Mouse (Mus musculus): ENCODE measurements around the gene Gm10190.
"Not testable (repeated sequence)": the region's sequence is repeated elsewhere in the genome, so short reads cannot be mapped to it uniquely, and the experiment has no call there.

Gene Gm10190

DNA sequence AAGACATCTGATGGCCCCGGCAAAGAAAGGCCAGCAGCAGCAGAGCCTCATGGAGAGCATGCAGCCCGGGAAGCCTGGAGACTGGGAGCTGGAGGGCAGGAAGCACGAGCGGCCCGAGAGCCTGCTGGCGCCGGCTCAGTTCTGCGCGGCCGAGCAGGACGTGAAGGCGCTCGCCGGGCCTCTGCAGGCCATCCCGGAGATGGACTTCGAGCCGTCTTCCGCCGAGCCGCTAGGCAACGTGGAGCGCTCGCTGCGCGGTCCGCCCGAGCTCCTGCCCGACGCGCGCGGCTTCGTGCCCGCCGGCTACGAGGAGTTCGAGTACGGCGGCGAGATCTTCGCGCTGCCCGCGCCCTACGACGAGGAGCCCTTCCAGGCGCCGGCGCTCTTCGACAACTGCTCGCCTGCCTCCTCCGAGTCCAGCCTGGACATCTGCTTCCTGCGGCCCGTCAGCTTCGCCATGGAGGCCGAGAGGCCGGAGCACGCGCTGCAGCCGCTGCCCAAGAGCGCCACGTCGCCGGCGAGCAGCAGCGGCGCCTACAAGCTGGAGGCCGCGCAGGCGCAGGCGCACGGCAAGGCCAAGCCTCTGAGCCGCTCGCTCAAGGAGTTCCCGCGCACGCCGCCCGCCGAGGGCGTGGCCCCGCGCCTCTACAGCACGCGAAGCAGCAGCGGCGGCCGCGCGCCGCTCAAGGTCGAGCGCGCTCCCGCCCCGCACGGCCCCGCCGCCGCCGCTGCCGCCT lies at the start of gene Gm10190:
Gene Gm10190 (minus strand): TSS at position 553 of the 737 bp plus-strand sequence.
- DNase-seq (ENCODE audit: low spot score): peak; percentile 88

DNA sequence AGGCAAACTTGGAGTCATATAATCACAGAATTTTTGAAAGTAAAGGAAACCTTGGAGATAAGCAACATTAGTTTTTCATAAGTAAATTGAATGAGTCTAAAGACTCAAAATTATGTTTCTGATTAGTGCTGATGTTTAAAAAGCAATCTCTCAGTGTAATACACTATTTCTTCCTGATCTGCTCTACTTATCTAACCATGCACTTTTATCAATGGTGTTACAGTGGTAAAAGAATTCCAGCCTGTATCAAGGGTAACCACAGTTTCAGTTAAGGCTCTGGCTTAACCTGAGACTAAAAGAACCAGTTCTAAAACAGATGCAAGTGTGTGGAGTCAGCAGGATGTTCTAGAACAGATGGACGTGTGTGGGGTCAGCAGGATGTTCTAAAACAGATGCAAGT lies 47.7 kb upstream of the Gm10190 start:
- DNase-seq (ENCODE audit: low spot score): no peak

DNA sequence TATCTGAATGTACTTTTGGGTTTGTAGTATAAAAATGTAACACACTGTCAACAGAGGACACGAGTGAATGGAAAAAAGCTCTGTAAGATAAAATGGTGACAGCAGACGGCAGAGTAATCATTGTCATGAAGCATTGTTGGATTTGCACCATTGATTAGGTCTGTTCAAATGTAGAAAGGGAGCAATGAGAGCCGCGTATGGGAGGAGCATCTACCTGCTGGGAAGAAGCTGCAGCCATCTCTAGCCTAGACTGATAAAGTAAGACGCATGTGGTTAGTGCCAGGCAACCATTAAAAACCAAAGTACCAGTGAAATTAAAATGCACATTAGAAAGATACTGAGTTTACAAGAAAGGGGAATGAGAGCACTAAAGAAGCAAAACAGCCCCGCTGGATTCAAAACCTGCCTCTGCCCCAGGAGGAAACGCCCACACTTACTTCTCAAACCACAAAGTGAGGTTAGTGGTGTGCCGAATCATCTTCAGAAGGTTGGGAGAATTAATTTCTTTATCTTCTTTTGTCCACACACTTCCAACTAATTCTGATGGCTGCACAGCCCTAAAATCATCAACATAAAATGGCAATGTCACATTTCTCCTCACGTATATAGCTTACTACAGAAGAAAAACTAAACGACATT lies 45.4 kb upstream of the Gm10190 start:
- no peak for DNase-seq (ENCODE audit: low spot score)

DNA sequence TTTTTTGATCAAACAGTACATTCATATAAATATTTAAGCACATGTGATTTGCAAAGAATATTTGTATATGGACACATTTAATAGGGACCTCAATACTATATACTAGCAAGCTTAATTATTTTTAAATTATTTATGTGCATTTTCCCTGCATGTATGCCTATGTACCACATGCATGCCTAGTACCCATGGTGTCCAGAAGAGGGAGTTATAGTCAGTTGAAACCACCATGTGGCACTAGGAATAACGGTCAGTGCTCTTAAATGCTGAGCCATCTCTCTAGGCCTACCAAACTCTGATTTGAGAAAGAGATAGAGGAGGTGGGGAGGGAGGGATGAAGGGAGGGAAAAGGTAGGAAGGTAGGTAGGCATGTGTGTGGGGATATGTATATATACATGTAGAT lies 37.8 kb upstream of the Gm10190 start:
- DNase-seq (ENCODE audit: low spot score): no peak

DNA sequence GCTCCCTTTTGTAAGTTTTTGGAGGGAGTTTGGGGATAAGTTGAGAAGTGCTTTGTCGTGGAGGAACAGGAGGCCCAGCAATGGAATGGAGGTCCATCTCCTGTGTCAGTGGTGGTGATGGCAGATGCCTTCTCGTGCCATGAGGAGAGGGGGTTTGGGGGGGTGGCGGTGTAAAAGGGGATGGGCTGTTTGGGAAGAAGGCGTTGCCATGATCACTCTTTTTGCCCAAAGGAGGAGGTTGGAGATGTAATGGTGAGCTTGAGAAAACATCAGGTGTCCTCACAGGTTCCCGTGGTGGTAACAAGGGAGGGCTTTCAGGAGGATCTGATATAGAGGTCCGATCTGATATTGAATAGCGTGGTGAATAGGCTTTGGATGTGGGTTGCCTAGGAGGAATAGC lies 24.9 kb upstream of the Gm10190 start:
- DNase-seq (ENCODE audit: low spot score): no peak

DNA sequence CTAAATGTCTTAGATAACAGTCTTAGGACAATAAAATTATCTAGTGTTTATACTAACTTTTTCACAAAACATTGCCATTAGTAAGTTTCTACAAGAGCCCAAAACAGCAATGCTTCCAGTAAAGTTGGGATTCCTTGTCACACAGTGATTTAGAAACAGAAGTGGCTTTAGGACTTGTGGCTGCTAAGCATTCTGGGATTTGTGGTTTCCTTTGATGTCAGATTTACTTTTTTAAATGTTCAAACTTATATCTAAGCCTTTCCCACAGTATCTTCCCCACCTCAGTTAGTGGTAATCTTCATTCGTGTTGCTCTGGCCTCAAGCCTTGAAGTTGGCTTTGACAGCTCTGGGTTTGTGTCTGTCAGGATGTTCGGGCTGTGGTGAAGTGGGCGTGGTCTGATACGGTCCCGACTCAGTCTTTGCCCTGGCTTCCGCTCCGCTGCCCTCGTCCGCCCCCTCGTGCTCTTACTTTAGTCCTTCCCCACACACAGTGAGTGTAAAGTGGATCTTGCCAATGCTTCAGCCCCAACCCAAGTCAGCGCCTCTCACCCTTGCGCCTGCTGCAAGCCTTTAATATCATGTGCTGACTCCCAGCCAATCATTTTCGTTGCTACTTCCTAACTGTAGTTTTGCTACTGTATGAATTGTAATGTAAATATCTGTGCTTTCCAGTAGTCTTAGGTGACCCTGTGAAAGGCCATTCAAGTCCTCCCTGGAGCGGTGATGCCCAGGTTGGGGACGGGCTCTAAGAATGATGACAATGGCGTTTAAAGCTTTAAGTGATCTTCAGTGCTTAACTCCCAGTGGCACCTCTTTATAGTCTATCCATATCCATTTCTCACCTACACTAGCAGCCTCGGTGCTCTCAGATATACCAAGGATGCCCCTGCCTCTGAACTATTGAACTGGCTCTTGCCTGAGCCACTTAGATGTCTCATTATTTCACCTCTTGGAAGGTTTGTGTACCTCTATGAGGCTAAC lies 18.4 kb upstream of the Gm10190 start:
- DNase-seq (ENCODE audit: low spot score): peak; percentile 60

DNA sequence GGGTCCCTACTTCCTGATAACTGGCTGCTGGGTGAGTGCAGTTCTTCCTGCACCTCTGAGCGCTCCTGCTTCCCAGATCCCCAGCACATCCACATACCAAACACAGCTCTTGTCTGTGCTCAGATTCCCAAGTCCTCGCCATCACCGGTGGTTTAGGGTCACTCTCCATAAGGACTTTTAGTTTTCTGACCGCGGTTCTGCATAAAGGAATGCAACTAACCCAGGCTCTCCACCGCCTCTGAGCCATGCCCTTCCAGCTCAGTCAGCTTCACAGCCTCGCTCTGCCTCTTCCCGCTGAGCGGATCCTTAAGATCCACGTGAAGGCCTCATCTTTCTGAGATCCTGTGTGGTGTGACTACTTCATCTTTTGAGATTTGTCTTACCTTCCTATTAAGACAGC lies 16.7 kb upstream of the Gm10190 start:
- DNase-seq (ENCODE audit: low spot score): no peak

DNA sequence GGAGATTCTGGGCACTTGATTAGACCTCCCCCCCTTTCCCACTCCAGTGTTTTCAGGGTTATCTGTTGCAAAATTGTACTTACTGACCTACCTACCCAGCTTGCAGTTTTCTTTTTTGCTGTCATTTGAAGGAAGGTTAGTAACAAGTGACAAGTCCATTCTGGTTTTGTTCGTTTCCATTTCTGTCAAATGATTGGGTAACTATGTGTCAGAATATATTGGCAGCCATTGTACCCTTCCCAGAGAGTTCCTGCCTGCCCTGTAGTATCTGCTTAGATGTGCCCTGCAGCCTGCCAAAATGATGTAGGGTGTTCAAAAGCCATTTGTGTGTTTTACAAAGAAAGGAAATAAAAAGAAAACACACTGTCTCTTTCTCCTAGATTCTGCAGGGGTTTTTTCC lies 12.3 kb upstream of the Gm10190 start:
- no peak for DNase-seq (ENCODE audit: low spot score)

DNA sequence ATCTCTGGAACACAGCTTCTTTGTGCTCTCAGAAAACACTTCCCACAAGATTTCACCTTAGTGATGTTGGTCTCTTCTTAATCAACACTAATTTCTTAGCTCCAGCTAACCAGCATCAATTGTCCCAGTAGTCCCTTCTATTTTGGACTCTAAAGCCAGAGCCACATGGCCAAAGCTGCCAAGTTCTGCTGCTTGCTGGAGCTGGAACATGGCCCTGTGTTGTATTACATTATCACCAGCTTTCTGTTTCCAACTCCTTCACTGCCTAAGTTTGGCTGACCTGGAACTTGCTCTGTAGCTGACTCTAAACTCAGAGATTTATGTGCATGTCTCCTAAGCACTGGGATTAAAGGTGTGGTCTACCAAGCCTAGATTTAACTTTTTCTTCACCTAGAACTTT lies 5.0 kb upstream of the Gm10190 start:
- DNase-seq (ENCODE audit: low spot score): not testable (repeated sequence)

DNA sequence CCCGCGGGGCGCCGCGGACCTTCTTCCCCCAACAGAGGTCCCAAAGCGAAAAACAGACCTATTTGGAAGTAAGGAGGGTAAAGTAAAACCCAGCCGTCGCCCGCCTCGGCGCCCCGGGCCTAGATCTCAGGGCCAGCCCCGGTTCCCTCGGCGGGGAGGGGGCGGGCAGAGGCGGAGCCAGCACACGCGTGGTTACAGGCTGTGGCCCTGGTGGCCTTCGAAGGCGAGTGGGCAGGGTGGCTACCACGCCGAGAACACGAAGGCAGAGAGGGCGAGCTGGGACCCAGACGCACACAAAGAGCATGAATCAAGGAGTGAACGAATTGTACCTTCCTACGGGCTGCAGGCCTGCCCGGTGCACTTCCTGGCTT lies 370 bp upstream of the Gm10190 start:
- DNase-seq (ENCODE audit: low spot score): no peak

DNA sequence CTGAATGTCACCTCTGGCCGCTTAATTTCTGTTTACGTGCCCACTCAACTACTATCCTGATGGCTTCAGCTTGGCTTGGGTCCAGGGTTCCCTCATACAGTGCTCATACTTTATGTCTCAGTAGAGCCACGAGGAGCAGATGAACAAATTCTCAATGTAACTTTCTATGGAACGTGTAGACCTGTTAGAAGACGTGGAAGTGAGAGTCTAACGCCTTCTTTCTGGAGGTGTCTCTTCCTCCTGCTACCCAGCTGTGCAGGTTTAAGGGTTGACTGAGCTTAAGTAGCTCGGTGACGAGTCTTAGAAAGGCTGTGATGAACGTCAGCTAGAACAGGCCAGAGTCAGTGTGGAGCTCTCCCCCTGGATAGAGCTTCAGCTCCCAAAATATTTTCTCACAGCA lies 4.7 kb downstream of the Gm10190 start:
- DNase-seq (ENCODE audit: low spot score): no peak

DNA sequence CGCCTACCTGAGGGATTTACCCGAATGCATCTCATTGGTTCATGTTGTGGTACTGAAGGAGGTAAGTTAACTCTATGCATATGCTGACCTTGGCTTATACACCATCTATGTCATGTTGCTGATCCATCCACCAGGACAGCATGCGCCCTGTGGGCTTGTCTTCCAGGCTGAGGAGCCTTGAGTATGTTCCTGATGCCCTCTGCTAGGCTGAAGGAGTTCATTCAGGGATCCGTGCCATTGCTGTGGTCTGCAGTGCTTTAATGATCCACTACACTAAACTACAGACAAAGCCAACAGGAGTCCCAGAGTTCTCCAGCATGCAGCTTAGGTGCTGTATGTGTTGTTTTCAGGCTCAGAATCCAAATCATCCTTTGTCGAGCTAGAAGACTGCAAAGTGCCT lies 6.1 kb downstream of the Gm10190 start:
- no peak for DNase-seq (ENCODE audit: low spot score)

DNA sequence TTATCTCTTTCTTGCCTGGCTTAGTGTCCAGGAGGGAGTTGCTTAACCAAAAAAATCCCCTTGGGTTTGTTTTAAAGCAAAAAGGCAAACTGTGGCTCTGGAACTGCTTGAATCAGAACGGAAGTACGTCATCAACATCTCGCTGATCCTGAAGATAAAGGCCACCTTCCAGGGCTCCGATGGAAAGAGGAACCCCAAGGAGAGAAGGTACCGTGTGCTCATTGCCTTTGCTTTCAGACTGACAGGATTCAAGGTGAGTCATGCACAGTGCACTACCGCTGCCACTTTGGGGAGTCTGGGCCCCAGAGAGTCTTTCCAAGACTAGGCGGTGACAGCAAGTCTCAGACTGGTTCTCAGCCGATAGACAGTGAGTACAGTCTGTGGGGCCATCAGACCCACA lies 13.1 kb downstream of the Gm10190 start:
- DNase-seq (ENCODE audit: low spot score): no peak

DNA sequence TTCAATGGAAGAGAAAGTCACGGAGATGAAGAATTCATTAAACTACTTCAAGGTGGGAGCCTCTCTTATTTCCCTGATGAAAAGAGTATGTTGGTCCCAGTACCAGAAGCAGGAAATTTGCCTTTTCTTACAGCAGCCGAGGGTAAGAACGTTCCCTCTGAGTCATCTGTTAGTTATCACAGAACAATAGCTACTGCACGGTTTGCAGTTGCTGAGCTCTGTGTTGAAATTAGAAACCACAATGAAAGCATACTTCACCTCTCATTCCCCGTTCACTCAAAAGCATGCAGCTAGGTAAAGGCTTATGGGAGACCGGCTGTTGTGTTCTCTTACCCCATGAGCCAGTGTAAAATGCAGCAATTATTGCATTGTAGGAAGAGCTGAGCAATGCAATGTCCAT lies 26.1 kb downstream of the Gm10190 start:
- DNase-seq (ENCODE audit: low spot score): no peak

DNA sequence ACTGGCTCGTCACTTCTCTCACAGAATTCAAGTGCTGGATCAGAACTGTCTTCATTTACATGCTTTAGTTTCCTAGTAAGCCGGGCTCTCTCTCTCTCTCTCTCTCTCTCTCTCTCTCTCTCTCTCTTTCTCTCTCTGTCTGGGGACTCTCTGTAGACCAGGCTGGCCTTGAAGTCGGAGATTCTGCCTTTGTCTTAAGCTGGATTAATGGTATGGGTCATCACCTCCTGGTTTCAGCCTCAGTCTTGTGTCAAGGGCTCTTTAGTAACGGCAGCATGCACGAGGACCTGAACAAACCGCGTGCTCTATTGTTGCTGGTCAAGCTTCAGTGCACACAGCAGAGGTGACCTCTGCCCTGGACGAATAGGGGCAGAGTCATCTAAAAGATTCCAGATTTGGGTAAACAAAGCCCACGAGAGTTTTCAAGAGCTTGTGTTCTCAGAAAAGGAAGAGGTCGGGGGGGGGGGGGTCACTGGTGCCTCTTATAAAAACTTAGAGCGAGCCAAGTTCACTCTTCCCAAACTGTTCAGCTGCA lies 26.7 kb downstream of the Gm10190 start:
- DNase-seq (ENCODE audit: low spot score): peak; percentile 14

DNA sequence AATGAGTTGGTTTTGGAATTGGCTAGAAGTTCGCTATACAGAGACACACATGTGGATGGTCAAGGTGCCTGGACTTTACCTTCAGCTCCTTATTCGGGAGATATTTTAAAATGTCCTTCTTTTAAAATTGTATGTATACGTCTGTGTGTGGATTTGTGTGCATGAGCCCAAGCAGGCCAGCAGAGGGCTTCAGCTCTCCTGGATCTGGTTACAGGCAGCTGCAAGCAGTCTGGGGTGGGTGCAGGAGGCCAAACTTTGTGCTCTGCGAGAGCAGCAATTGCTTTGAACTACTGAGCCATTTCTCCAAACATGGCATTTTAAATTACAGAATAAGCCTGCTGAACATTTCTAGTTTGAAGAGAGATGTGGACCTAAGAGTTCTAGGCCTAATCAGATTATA lies 28.1 kb downstream of the Gm10190 start:
- DNase-seq (ENCODE audit: low spot score): no peak

DNA sequence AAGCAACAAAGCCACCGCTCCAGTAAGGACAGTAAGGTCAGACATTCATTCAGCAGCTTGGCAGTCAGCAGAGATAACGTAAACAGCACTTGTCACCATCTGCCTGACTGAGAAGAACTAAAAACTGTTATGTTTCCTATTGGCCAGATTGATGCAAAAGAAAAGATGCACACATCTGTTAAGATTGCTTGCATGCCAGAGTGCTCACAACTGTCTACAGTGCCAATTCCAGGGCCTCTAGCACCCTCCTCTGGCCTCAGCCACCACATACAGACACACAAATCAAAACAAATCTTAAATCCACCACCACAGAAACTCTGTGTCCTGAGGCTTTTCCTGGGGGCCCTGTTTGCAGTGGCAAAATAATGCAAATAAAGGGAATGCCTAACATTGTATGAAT lies 41.0 kb downstream of the Gm10190 start:
- DNase-seq (ENCODE audit: low spot score): no peak

DNA sequence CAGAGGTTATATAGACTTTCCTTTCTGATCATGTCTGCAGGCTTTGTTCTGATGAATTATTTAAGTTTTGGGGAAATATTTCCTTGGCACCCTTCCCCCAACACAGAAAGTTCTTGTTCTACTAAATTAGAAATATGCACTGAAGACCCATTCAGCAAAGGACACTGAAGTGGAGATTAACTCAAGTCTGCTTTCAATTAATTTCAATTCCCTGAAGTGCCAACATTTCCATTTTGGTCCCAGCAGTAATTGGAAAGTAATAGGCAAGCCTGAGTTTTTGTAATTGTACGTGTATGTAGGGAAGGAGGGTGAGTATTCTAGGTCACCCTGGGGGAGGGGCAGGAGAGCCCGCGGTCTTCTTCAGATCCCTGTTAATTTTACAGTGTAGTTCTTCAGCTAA lies 46.9 kb downstream of the Gm10190 start:
- no peak for DNase-seq (ENCODE audit: low spot score)

DNA sequence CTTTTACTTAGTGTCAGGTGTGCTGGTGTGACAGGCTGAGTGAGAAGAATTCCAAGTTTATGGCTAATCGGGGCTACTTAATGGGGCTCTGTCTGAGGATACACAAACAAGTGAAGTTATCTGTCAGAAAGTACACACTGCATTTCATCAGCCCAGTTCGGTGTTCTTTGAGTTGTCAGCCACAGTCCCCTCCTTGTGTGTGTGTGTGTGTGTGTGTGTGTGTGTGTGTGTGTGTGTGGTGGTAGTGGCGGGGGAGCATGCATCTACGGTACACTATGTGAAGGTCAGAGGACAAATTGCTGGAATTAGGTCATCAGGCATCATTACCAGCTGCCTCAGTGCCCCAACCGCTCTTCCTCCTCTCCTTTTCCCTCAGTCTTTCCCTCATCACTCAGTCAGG lies 47.9 kb downstream of the Gm10190 start:
- no peak for DNase-seq (ENCODE audit: low spot score)

DNA sequence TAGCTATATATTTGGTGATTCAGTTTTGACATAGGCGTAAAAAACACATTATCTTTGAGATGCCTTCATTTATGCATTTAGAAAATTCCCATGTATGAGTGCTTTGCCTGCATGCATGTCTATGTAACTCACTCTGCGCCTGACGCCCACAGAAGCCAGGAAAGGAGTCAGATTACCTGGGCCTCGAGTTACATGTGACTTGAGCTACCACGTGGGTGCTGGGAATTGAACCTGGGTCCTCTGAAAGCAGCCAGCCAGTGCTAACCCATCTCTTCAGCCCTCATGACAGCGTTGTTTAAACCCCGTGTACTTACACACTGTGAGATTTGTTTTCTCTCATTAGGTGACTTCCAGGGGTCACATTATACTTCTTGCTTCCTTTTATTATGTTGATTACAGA lies 48.8 kb downstream of the Gm10190 start:
- DNase-seq (ENCODE audit: low spot score): no peak

DNA sequence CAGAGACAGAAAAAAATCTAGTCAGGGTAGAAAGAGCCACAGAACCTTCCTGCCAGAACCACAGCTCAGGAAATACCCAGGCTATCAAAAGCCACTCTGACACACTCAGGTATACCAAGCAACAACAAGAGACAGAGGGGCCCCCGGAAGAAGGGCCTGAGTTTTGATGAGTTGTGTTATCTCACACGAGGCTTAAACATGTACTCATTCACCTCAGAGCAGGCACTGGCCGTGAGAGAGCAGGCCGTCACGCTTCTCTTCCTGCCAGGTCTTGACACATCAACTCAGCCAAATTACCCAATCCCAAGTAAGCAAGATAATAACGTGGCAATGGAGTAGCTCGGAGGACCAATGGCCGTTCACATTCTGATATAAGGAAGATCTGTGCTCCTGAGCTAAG lies 49.7 kb downstream of the Gm10190 start:
- no peak for DNase-seq (ENCODE audit: low spot score)

Data from yolk sac, embryonic 10.5 days (tissue).